23 mouse cellular contexts compared by ENCODE assay signal in the genomic region with DNA sequence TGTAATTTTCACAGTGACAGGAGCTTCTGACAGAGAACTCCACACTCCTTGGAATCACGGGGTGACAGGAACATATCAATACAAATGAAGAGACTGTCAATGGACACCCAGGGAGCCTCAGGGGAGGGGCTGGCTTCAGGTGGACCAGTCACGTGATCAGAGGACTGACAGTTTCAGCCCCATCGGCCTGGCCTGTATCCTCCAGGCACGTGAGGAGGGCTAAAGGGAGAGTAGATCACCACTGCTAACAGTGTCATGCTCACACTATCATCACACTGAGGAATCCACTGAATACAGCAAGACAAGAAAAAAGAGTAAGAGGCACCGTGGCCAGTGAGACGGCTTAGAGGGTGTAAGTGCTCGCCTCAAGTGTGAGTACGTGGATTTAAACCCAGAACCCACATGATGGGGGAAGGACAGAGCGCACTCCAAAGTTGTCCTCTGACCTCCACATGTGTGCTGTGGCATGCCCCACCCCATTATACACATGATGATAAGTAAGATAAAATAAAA.
"Had no signal": no experiment of that assay in that cellular context is flagged by ENCODE, and none has a peak within 500 bp of the region (broad histone marks: within the 10 kb centered on the region; RNA-seq: fewer than 3 reads in every experiment).

No protein-coding gene starts in this region.

- ATAC-seq: hindbrain, postnatal 0 days; intestine, embryonic 16.5 days; liver, embryonic 12.5 days had no signal

- H3K4me3 ChIP-seq: heart, embryonic 13.5 days; heart, embryonic 15.5 days; hindbrain, embryonic 13.5 days; hindbrain, embryonic 15.5 days; kidney, embryonic 15.5 days; limb, embryonic 13.5 days; limb, embryonic 15.5 days; liver, embryonic 12.5 days had no signal

- H3K36me3 ChIP-seq: heart, embryonic 15.5 days; hindbrain, embryonic 13.5 days; hindbrain, embryonic 15.5 days; liver, embryonic 12.5 days had no signal

- H3K4me1 ChIP-seq: limb, embryonic 13.5 days had no signal

- DNase-seq: gastrocnemius, postnatal 14 days; gastrocnemius, postnatal 36 days; heart, adult 18-20 months; kidney, adult 11 months; kidney, adult 2 months; kidney, adult 9 months; kidney, postnatal 14 days; kidney, postnatal 36 days; layer of hippocampus, adult 9-11 months; layer of hippocampus, postnatal 36 days; left cerebral cortex, postnatal 4 days had no signal

- H3K27me3 ChIP-seq: heart, embryonic 13.5 days; heart, embryonic 15.5 days; hindbrain, embryonic 13.5 days; hindbrain, embryonic 15.5 days; kidney, embryonic 15.5 days; limb, embryonic 13.5 days; limb, embryonic 15.5 days; liver, embryonic 12.5 days had no signal

- H3K9ac ChIP-seq: heart, embryonic 13.5 days; heart, embryonic 15.5 days; hindbrain, embryonic 13.5 days; hindbrain, embryonic 15.5 days; kidney, embryonic 15.5 days; limb, embryonic 13.5 days; limb, embryonic 15.5 days; liver, embryonic 12.5 days had no signal

- H3K4me2 ChIP-seq: heart, embryonic 11.5 days; heart, embryonic 13.5 days; heart, embryonic 15.5 days; hindbrain, embryonic 13.5 days; hindbrain, embryonic 15.5 days; kidney, embryonic 15.5 days; limb, embryonic 13.5 days; limb, embryonic 15.5 days; liver, embryonic 12.5 days had no signal

- H3K27ac ChIP-seq: heart, embryonic 13.5 days; heart, embryonic 15.5 days; hindbrain, embryonic 13.5 days; hindbrain, embryonic 15.5 days; hindbrain, postnatal 0 days; kidney, embryonic 15.5 days; kidney, postnatal 0 days; limb, embryonic 13.5 days; limb, embryonic 15.5 days; liver, embryonic 12.5 days had no signal

- H3K9me3 ChIP-seq: heart, embryonic 13.5 days; heart, embryonic 15.5 days; hindbrain, embryonic 13.5 days; hindbrain, embryonic 15.5 days; kidney, embryonic 15.5 days; limb, embryonic 13.5 days; limb, embryonic 15.5 days; liver, embryonic 12.5 days had no signal
